Mouse (Mus musculus): ENCODE results near the gene Rasgef1a.

DNA sequence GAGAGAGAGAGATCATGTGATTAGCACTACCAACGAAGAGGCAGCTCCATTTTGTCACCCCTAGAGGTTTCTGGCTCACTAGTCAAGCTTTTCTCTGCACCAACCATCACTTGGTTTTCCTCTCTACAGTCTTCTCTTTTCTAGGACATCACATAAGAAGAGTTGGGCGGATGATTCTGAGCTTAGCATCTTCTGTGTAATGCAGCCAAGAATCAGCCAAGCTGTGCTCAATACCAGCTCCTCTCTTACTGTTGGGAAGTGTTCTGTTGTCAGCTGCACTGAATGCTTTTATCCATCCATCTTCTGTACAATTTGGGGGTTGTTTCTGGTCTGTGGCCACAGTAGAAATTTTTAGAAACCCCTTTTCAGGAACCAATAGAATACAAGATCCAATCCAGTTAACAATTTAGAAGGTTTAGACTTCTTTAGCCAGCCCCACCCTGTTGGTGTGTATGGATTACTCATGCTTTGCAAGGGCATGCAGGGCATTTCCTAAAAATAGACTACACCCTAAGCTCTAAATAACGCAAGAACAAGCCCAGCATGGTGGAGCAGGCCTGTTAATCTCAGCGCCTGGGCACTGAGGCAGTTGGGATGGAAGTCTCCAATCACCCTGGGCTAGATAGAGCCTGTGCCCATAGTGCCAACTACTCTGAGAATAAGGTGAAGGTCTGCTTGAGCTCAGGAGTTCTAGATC is 3.2 kb upstream of the Rasgef1a start:
- TF ChIP-seq CTCF (IDR thresholded peaks at IDR 0.05; ENCODE audit: extremely low read depth, insufficient read depth, insufficient read length, insufficient replicate concordance) (no peak), POLR2A (IDR thresholded peaks at IDR 0.05; ENCODE audit: low read depth, low read length) (no peak)

All from spleen, adult 2 months (tissue).